Mouse (Mus musculus) A20 (cell line): ENCODE results near the gene Pdlim4.
A peak's percentile ranks its signal among the peaks of the same experiment; 100 is the strongest.

Source experiments
- DNase-seq: peaks from one replicate; pipeline ENCODE4 v3.0.0-alpha.2; 2011; ENCODE audit warnings: low read depth, low spot score

Gene Pdlim4

DNA sequence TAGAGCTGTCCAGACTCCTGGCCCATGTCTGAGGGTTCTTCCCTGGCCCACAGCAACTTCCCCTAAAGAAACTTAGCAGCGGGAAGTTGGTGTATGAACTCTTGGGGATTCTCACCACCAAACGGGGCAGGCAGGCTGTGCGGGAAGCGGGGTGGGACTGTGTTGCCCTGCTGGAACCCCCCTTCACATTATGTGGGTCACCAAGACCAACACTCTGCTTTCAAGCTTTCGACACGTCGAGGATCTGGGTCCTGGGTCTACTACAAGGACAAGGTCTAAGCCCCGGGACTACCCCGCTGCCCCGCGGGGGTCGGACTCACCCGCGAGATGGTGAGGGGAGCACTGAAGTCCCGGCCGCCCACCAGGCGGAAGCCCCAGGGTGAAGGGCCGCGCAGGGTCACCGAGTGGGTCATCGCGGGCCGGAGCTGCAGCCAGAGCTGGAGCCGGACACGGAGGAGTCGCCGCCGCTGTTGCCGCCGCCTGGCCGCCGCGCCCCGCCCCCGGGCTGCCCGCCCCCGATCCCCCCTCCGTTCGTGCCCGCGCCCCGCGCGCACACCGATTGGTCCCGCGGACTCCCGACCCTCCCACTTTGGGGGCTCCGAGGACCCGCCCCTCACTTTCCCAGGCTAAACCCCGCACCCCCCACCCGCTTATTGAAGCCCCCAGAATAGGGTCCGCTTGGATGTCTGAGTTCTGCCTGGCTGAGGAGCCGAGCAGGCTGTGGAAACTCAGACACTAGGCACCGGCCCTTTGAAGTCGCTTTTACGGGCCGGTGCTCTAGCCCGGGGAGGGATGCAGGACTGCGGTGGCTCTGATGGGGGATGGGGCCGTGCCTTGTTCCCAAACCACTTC is at the start of gene Pdlim4:
Pdlim4 (minus strand) TSS at position 495 of the 852 bp plus-strand sequence.
- no peak for DNase-seq

DNA sequence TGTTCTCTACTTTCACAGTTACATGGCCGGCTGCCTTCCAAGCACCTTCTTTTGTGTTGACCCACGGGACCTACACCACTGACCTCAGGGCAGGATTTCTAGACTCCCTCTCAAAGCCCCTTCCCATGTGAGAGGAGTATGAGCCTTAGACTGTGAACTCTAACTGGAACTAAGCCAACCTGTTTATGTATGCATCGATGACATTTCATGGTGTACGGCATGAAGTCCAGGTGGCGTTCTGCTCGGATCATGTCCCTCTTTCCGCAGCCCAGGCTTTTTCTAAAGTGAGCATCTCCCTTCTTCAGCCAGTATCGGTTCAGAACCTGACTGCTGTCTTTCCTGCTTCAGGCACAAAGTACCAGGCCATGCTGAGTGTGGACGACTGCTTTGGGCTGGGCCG is 48.3 kb upstream of the Pdlim4 start:
- DNase-seq = no peak

DNA sequence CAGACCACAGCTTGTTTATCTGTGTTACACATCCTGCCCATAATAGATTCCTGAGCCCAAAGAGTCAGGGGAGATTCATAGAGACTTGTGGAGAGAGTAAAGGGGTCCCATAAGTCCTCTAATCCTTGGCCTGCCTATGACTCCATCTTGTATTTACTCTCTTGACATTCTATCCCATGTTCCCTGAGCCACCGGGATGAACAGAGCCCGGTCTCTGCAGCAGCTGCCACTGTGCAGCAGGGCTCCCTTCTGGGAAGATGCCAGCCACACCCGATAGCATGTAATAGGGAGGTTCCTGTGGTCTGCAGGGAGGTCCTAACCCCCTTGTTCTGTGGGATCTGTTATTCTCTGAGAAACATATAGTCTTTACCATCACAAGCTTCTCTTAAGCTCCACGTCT is 47.6 kb upstream of the Pdlim4 start:
- no peak for DNase-seq

DNA sequence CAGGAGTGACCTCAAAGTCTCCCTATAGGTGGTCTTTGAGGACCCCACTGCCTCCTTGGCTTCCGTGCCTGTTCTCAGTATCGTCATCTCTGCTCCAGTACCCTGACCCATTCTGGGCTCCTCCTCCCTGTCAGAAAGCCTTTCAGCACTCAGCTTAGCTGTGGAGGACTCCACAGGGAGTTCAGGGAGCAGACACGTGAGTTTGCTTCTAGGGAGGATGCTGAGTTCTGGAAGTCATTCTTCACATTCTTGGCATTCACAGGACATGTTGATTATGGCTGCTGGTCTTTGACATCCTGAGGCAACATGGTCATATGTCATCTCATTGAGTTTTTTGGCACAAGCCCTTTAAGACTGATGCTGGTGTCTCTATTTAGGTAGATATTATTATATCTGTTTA is 47.1 kb upstream of the Pdlim4 start:
- no peak for DNase-seq

DNA sequence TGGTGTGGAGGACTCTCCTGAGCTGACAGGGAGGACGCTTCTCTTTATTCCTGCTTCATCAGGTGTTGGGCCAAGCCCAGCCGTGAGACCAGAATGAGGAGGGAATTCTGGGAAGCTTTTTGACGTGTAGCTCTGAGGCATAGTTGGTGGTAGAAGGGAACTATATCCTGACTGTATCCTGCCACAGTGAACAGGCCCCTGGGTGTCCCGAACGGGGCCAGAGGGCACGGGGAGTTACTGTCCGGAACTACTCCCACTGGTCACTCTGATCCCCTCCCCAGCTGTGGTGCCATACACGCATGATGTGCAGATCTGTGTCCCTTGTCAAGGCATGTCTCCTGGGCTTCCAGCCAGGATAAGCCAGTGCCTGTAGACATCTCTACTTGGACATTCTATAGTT is 46.5 kb upstream of the Pdlim4 start:
- DNase-seq = no peak

DNA sequence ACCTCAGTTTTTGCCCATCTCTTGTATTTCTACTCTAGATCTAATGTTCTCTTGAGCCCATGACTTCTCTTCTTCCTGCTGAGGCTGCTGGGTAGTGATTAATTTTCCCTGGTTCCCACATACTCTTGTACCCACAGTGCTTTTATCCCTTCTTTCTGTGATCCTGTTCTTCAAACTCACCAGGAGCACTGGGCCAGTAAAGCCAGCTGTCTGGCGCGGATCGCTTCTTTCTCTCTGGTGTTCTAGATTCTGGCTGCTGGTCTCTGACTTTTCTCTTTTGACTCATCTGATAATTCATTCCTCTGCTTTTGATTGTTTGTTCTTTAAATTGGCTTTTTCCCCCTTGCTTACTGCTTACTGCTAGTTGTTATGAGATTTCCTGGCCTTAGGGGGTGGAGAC is 45.9 kb upstream of the Pdlim4 start:
- DNase-seq = no peak

DNA sequence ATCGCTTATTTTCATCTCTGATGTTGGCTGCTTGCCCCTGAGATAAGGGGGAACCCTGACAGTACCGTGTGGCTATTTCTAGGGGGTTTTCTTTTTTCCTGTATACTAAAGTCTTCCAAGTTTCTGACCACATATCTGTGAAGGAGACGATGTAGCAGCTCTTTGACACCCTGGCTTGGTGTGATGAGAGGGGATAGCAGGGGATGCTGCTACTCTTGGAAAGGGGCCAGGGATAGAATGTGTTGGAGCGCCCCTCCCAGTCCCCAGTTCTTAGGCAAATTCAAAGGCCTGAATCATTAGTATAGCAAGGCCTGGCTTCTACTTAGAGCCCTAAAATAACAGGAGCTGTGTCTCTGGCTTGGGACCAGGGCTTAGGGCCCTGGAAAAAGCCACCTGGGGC is 44.5 kb upstream of the Pdlim4 start:
- no peak for DNase-seq

DNA sequence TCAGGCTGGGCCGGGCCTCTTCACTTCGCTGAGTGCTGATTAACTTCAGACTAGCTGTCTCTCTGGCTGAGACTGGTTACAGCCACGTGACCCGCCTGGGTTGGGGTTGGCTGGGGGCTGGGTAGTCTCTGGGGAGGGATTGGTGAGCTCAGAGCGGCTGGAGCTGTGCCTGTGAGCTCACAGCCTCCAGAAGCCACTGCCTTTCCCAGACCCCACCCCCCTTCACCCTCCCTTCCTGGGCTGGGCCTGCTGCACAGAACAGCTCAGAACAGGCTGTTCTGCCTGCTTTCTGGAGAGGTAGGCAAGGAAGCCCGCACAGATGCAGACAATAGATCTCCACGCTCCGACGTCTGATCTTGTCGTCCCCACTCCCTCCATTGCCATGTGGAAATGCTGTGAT is 44.1 kb upstream of the Pdlim4 start:
- DNase-seq = no peak

DNA sequence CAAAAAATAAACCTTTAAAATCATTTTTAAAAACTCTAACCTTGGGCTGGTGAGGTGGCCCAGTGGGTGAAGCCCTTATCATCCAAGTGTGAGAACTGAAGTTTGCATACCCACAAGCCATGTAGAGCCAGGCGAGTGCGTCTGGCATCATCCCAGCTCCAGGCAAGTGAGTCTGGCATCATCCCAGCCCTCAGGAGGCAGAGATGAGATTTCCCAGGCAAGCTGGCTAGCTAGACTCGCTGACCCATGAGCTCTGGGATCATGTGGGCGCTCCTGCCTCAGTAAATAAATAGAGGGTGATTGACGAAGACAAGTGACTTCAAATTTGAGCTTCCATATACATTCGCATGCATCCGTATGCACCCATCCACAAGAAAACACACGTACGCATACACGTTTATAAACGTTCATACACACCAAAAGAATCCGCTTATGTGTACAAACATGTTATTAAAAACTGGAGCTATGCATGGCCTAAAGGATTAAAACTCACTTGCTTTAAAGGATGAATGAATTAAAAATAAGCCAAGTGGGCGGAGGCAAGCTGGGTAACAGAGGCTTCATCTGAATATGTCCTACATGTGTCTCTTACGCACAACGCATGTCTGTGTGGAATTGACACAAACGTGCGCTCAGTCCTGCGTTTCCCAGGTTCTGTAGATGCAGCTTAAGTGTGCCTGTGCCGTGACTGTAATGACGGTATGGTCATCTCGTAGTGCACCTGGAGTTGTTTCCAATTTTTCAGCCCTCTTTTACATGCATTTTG is 43.3 kb upstream of the Pdlim4 start:
- DNase-seq = no peak

DNA sequence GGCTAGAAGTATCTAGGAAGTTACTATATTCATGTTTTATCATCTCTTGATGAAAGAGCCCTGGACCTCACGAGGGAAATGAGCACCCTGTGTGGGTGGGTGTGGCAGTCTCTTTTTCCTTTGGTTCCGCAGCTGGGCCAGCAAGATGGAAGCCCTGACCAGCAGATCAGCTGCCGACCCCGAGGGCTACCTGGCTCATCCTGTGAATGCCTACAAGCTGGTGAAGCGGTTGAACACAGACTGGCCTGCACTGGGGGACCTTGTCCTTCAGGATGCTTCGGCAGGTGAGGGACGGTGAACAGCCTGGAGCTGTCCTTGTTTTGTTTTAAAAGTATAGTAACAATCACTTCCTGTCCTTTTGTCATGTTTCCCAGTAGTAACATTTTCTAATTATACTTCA is 42.5 kb upstream of the Pdlim4 start:
- DNase-seq = no peak

DNA sequence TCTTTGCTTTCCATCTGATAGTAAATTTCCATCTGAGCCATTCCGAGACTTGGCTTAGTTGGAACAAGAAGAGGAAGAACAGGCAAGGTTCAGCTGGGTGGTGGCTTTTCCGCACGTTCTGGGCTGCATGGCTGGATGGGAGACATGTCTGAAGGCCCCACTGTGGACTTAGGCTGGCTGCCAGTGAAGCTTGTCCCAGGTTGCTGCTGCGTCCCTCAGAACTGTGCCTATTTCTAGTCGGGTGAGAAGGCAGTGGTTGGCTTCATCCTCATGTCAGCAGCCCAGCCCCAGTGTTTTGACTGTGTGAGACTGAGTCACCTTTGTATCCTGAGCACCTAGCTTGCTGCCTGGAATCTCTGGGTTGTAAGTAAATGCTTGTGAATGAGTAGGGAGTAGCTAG is 40.1 kb upstream of the Pdlim4 start:
- no peak for DNase-seq

DNA sequence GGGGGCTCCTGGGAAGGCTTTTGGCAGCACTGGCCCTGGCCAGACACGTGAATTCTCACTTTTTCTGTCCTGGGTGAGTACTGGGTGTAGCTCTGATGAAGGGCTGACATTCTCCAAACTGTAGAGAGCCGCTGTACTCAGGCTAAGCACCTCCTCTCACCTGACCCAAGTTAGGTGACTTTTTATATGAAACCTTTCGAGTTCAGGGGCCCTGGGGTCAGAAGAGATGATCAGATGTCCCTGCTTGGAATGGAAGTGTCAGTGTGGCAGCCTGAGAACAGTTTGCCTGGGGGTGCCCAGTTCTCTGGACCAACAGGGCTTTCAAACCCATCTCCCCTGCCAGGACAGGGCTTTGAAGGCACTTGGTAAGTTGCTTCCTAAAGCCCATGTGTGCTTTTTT is 39.3 kb upstream of the Pdlim4 start:
- no peak for DNase-seq

DNA sequence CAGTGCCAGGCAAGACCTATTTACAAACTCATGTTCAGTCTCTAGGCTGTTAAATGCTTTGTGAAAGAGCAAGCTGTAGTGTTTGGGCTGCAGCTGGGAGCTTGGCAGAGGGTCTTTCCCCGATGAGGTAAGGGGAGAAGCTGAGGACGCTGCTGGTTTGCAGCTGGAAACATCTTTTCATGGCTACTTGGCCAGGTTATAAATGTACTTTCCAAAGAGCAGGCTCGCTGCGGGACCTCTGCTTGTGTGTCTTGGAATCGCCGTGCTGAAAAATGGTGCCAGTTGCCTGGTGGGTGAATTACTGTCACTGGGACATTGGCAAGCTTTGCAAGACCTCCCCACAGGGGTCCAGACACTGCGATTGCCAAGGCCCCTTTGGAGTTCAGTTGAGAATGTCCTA is 38.4 kb upstream of the Pdlim4 start:
- no peak for DNase-seq

DNA sequence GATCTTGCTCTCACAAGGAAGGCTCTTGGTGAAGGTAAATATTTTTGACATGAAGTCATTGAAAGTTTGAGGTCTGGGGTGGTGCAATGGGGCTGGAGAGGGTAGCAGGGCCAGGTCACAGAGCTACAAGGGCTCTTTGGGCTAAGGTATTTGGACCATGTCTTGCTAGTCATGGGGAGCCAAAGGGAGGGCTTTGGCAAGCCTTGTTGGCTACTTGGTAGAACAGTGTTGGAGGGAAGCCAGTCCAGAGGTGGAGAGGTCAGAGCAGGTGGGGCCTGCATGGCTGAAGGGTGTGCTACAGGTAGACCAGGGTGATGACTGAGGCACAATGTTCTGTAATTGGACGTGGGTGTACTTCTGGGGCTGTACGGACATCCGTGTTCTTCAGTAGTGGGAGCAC is 37.9 kb upstream of the Pdlim4 start:
- no peak for DNase-seq

DNA sequence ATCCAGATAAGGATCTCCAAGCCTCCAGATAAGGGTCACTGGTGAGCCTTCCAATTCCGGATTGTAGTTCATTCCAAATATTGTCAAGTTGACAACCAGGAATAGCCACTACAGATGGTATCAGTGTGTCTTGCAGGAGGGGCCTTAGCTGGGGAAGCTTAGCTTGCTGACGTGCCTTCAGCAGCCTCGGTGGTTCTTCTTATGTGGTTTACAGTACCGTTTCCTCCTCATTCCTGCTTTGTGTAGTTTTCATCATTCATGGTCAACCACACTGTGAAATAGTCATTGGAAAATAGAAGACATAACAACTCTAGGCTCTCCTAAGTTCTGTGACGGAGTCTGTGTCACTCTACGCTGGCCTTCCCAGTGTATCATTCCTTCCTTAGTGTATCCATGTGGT is 36.2 kb upstream of the Pdlim4 start:
- DNase-seq = no peak

DNA sequence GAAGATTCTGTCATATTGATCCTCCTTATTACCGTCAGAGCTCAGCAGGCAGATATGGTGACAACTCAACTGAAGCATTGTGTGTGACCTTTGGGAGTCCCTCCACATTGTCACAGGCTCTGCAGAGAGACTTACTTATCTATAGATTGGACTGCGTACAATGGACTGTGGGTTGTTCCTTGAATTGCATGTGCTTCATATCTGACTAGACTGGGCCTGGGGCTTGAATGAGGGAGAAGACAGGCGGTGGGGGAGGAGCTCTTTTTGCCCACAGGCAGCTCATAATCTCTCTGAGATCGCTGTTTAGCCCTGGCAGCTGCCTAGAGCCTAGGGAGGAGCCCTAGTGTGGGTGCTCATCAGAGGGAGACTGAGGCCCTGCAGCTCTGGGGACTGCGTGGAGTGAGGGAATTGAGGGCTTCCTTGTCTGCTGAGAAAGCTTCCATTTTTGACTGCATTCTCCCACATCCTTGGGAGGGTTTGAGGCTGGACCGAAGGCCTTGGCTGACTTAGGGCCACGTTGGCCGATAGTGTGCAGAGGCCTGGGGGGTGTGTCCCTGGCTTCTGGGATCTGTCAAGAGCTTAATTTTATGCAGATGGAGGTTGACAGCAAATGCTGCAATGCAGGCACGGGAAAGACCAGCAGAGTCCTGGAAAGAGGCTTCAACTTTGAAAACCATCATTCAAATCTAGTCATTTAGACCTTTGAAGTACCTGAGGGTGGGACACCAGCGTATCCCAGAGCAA is 34.1 kb upstream of the Pdlim4 start:
- no peak for DNase-seq

DNA sequence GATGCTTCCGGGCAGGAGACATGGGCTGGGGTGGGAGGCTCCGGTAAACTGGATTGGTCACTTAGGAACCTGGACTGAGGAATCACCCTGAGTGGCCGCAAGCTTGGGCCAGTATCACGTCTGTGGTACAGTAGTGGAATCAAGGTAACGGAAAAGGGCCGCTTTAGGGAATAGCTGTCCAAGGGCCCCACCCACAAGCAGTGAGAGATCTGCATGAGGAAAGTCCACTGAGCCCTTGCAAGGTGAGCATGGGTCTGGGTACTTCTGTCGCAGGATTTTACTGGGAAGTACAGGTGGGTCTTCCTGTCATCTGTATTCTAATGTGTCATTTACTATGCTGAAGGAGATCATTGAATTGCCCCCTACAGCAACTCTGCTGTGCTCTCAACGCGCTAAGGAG is 32.9 kb upstream of the Pdlim4 start:
- no peak for DNase-seq

DNA sequence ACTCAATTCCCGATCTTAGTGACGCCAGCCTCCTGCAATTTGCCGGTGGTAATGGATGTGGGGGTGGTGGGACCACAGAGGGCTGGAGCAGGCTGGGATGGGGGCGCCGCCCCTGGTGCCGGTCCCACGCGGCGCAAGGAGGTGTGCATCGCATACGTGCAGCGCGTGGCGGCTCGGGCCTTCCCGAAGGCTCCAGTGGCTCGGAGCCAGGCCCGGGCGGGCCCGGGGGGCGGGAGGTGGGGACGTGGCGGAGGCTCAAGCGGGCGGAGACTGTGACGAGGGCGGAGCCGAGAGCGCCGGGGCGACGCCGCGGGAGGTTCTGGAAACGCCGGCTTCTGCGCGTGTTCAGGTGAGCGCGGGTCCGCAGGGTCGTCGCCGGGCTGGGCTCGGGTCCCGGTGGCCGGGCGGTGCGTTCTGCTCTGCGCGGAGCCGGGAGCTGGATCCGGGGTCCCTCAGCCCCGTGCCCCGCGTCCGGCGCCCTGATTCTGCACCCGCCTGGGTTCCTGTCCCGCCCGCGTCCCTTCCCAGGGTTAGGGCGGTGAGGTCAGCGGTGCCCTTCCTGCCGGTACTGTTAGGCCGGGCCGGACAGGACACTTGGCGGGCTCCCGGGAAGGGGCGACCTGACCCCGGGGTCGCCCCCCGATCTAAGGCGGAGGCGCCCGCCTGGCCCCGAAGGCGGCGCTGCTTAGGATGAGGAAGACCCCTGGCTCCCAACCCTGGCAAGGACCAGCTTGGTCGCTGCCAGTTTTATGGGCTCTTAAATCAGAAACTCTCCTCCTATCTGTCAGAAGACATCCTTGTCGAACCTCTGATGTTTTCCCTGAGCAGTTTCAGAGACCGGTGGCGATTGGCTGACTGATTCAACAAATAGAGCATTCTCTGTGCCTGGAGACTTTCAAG is 32.1 kb upstream of the Pdlim4 start:
- no peak for DNase-seq

DNA sequence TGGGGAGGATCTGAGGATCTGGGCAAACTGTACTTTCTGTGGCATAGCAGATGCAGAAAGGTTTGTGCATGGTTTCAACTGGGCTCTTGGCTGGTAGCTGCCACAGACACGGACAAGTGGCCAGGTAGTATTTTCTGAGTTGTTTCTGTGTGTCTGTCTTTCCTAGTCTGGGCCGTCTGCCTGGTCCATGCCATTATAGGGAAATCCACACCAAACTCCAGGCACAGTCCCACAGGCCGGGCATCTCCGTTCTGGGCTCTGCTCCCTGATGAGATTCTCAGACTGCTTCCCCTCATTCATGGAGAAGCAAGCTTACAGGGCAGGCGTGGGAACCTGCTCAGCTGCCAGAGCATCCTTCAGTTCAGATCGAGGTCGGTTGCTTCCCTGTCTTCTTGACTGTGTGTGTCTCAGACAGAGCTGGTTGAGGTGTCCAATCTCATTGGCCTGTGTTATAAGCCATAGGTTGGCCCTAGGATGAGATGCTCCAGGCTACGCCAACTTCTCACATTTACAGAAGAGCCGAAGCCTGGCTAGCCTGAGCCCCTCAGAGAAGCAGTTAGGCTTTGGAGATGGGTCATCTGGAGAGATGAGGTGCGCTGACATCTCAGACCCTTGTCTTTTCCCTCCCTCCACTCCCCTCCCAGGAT is 31.4 kb upstream of the Pdlim4 start, which contains the start of gene P4ha2:
P4ha2 (plus strand) TSS at position 51 of the 647 bp plus-strand sequence.
- no peak for DNase-seq

DNA sequence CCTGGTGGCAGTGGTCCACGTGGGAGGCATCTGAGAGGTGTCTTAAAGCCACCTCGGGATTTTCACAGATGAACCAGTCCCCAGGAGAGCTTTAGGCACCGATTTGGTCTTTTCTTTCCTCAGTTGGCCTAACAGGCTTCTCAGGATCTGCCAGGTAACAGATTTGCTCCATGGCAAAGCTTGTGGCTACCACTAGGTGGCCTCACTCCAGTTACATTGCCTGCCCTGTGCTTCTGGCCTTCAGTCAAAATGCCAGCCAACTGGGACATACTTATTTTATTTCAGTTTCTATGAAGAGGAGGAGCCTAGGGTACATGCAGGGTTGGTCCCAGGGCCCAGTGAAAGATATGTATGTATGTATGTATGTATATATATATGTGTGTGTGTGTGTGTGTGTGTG is 24.2 kb upstream of the Pdlim4 start:
- DNase-seq = peak; percentile 37

DNA sequence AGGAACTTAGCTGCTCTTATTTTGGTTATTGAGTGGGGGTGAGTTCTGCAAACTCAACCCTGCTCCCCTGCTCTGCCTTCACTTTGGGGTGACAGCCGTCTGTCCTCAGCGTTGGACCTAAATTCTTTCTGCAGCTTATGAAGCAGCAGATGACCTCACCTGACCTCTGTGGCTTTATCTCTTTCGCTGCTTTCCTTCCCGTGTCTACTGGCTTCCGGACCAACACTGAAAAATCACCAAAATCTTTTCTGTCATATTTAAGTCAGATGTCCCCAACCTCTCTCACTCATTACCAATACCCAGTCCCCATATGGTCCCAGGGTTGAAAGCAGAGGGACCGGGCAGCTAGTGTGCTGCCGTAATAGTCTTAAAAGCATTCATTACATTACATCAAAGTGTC is 23.4 kb upstream of the Pdlim4 start:
- DNase-seq = no peak
